Mouse (Mus musculus) CH12.LX (cell line): ENCODE measurements at regions not wholly inside any gene's neighbourhood (a gene's known extent, or its start where the extent isn't known, plus 50 kb on each side); places are given as distances from the start of the nearest gene placed in this dataset.

Experiments used
- CHD2 ChIP-seq: IDR thresholded peaks from 2 replicates; pipeline ENCODE4 v1.6.1; 2011; ENCODE audit warnings: low read length, improper control_type of control experiment
- CTCF ChIP-seq, 2 experiments: IDR thresholded peaks in 1 of 2; conservative IDR thresholded peaks in 1 of 2; 2 replicates each; pipeline ENCODE4 v1.5.1; 2011 to 2012; ENCODE audit warnings: low read depth in 2 of 2, low read length in 2 of 2, improper control_type of control experiment in 1 of 2, inconsistent platforms in 1 of 2, mild to moderate bottlenecking in 1 of 2, moderate library complexity in 1 of 2
- EP300 ChIP-seq: IDR thresholded peaks from 2 replicates; pipeline ENCODE4 v1.6.1; 2011; ENCODE audit warnings: low read length, improper control_type of control experiment
- SMC3 ChIP-seq: IDR thresholded peaks from 2 replicates; pipeline ENCODE4 v1.6.1; 2011; ENCODE audit warnings: low read depth, low read length, improper control_type of control experiment
- ZMIZ1 ChIP-seq: IDR thresholded peaks from 2 replicates; pipeline ENCODE4 v1.6.1; 2012; ENCODE audit warnings: low read depth, mild to moderate bottlenecking, inconsistent platforms, low read length, improper control_type of control experiment

- no peak for TF ChIP-seq SMC3
- no peak for TF ChIP-seq CHD2
- TF ChIP-seq EP300: no peak
- TF ChIP-seq CTCF (conservative IDR thresholded peaks at IDR 0.05 in 1 of 2, IDR thresholded peaks at IDR 0.05 in 1 of 2; ENCODE audit: low read depth in 2 of 2, low read length in 2 of 2): no peak
- TF ChIP-seq ZMIZ1: no peak
Measured at GRCm38 (mm10) chr17:79417953-79418352, 63.1 kb upstream of the Cdc42ep3 start.
